ENCODE assay signal across 18 mouse cellular contexts in genomic region chr5:137695930-137696329, GRCm38 (mm10). TPM values are rescaled to one million over a fixed set of nuclear protein-coding genes. Genes with fewer than 3 reads are reported as not detected.
"Had no signal": no experiment of that assay in that cellular context is flagged by ENCODE, and none has a peak within 500 bp of the region (broad histone marks: within the 10 kb centered on the region; RNA-seq: fewer than 3 reads in every experiment).

No protein-coding gene starts in this region.

- H3K4me3 ChIP-seq: intestine, embryonic 15.5 days; layer of hippocampus, adult 2 months; limb, embryonic 13.5 days; liver, embryonic 15.5 days; midbrain, embryonic 12.5 days; myocyte; neural tube, embryonic 15.5 days had no signal

- H3K36me3 ChIP-seq: intestine, embryonic 15.5 days; limb, embryonic 13.5 days; liver, embryonic 15.5 days; midbrain, embryonic 12.5 days; neural tube, embryonic 15.5 days had no signal

- ATAC-seq: intestine, embryonic 15.5 days had no signal

- H3K27ac ChIP-seq: intestine, embryonic 15.5 days; layer of hippocampus, adult 2 months; limb, embryonic 13.5 days; liver, embryonic 15.5 days; midbrain, embryonic 12.5 days; neural tube, embryonic 15.5 days had no signal

- H3K27me3 ChIP-seq: intestine, embryonic 15.5 days; limb, embryonic 13.5 days; liver, embryonic 15.5 days; midbrain, embryonic 12.5 days; neural tube, embryonic 15.5 days had no signal

- H3K4me1 ChIP-seq: intestine, embryonic 15.5 days; limb, embryonic 13.5 days; neural tube, embryonic 15.5 days had no signal

- DNase-seq: kidney, adult 18-20 months; kidney, postnatal 10 days; kidney, postnatal 4 days; left cerebral cortex, postnatal 4 days; lung, embryonic 14.5 days; lung, postnatal 10 days; lung, postnatal 4 days; right cerebral cortex, postnatal 14 days; thymus, postnatal 25 days had no signal

RNA-seq across cellular contexts. Expression of gene Nyap1, which starts 45.5 kb away (rescaled TPM):
- total RNA-seq: megakaryocyte-erythroid progenitor cell, adult 5-6 weeks had no signal

RNA-seq across cellular contexts. Expression of gene Irs3, which starts 50.4 kb away (rescaled TPM):
- total RNA-seq: midbrain, postnatal 0 days had no signal
